Mouse (Mus musculus) hindbrain, embryonic 13.5 days (tissue): Measurements from ENCODE around the gene Nmt1. TPM values are rescaled to one million over a fixed set of nuclear protein-coding genes. Genes with fewer than 3 reads are reported as not detected.

Source experiments
- ATAC-seq: fragments of 200-750 bp; cut with Nextera tagmentation; 2 replicates; pipeline ENCODE4 v1.8.0; 2017; ENCODE audit warnings: moderate TSS enrichment; ENCODE audit not compliant: low FRiP score
- H3K27ac ChIP-seq: fragments of 300-500 bp; sonication (generic); 2 replicates; pipeline ENCODE4 v1.5.1; 2015; ENCODE audit warnings: inconsistent platforms, mild to moderate bottlenecking, moderate library complexity
- H3K27me3 ChIP-seq: fragments of 300-500 bp; sonication (generic); 2 replicates; pipeline ENCODE4 v1.6.1; 2015; ENCODE audit warnings: mild to moderate bottlenecking, inconsistent platforms
- H3K36me3 ChIP-seq: fragments of 300-500 bp; sonication (generic); 2 replicates; pipeline ENCODE4 v1.6.1; 2015; ENCODE audit warnings: mild to moderate bottlenecking, inconsistent platforms
- H3K4me1 ChIP-seq: fragments of 300-500 bp; sonication (generic); replicated peaks from 2 replicates; pipeline ENCODE4 v1.6.1; 2015; ENCODE audit warnings: inconsistent platforms
- H3K4me2 ChIP-seq: fragments of 300-500 bp; sonication (generic); 2 replicates; pipeline ENCODE4 v1.6.1; 2015; ENCODE audit warnings: inconsistent platforms, mild to moderate bottlenecking, moderate library complexity
- H3K4me3 ChIP-seq: fragments of 300-500 bp; sonication (generic); 2 replicates; pipeline ENCODE4 v1.5.1; 2015; ENCODE audit warnings: mild to moderate bottlenecking, inconsistent platforms
- H3K9ac ChIP-seq: fragments of 300-500 bp; sonication (generic); 2 replicates; pipeline ENCODE4 v1.6.1; 2015; ENCODE audit warnings: mild to moderate bottlenecking, inconsistent platforms
- H3K9me3 ChIP-seq: fragments of 300-500 bp; sonication (generic); 2 replicates; pipeline ENCODE4 v1.6.1; 2016; ENCODE audit warnings: inconsistent platforms
- WGBS: fragments of 180-500 bp; shearing (Covaris S2); methylation state at CpG from one replicate; pipeline ENCODE4 v1.1.7; 2015; 5-methylcytosine and 5-hydroxymethylcytosine counted together
- polyA plus RNA-seq: library from polyadenylated mRNA; unstranded; fragments of >200 nt; fragmentation: Nextera tagmentation; extraction: Ambion mirVana; gene quantifications from 2 replicates; pipeline ENCODE4 v1.2.1, GENCODE M21; 2015

Gene Nmt1
- polyA plus RNA-seq, 1 experiment from 2014 or later = 37.8 TPM

- H3K4me2 ChIP-seq = no peak overlapping the region
- no peak overlapping the region for H3K27ac ChIP-seq
- 95% methylated on average over 12 of the region's 12 CpGs for WGBS
- H3K9ac ChIP-seq = no peak overlapping the region
- H3K9me3 ChIP-seq = no peaks in the 10 kb centered on the region
- H3K4me1 ChIP-seq = peaks cover 48% of the 10 kb centered on the region
- H3K4me3 ChIP-seq = no peak overlapping the region
- H3K27me3 ChIP-seq = peaks cover 9% of the 10 kb centered on the region; the same call in 1 of the 2 replicates
- no peak for ATAC-seq
- H3K36me3 ChIP-seq = peaks cover 67% of the 10 kb centered on the region
These were observed 30.8 kb upstream of the Nmt1 start for GRCm38 (mm10) chr11:102996991-102997770.

GRCm38 (mm10) chr11:102998254-102998576 is 29.8 kb upstream of the Nmt1 start:
- WGBS = 89% methylated on average over 7 of the region's 7 CpGs
- Histone ChIP-seq H3K9me3 (no peaks in the 10 kb centered on the region), H3K4me2 (no peak overlapping the region), H3K9ac (no peak overlapping the region), H3K27ac (peak overlapping the region; percentile 66), H3K4me3 (no peak overlapping the region), H3K4me1 (peaks cover 48% of the 10 kb centered on the region), H3K36me3 (peaks cover 67% of the 10 kb centered on the region), H3K27me3 (peaks cover 5% of the 10 kb centered on the region; the same call in 1 of the 2 replicates)
- ATAC-seq = no peak

GRCm38 (mm10) chr11:102998577-102999316 is 29.2 kb upstream of the Nmt1 start:
- no peak overlapping the region for H3K4me3 ChIP-seq
- H3K4me2 ChIP-seq = no peak overlapping the region
- H3K4me1 ChIP-seq = peaks cover 48% of the 10 kb centered on the region
- peaks cover 66% of the 10 kb centered on the region for H3K36me3 ChIP-seq
- 0 out of 2 replicates have a peak overlapping the region, but pooled peaks have one; percentile 19 for H3K9ac ChIP-seq
- WGBS = 63% methylated on average over 14 of the region's 14 CpGs
- no peaks in the 10 kb centered on the region for H3K9me3 ChIP-seq
- H3K27me3 ChIP-seq = peaks cover 5% of the 10 kb centered on the region; the same call in 1 of the 2 replicates
- H3K27ac ChIP-seq = peak overlapping the region; percentile 67
- peak; percentile 64 for ATAC-seq

GRCm38 (mm10) chr11:102999317-102999970 is 28.5 kb upstream of the Nmt1 start:
- H3K9ac ChIP-seq = peak overlapping the region; percentile 19; the same call in 1 of the 2 replicates
- ATAC-seq = no peak
- H3K27ac ChIP-seq = peak overlapping the region; percentile 67
- H3K4me1 ChIP-seq = peaks cover 46% of the 10 kb centered on the region
- H3K36me3 ChIP-seq = peaks cover 59% of the 10 kb centered on the region
- WGBS = 87% methylated on average over 14 of the region's 14 CpGs
- H3K9me3 ChIP-seq = no peaks in the 10 kb centered on the region
- H3K27me3 ChIP-seq = peaks cover 5% of the 10 kb centered on the region; the same call in 1 of the 2 replicates
- no peak overlapping the region for H3K4me3 ChIP-seq
- H3K4me2 ChIP-seq = no peak overlapping the region

- Histone ChIP-seq H3K4me3 (no peak overlapping the region), H3K4me2 (no peak overlapping the region), H3K4me1 (peaks cover 46% of the 10 kb centered on the region), H3K9ac (no peak overlapping the region), H3K9me3 (no peaks in the 10 kb centered on the region), H3K27ac (no peak overlapping the region; the same call in 1 of the 2 replicates), H3K36me3 (peaks cover 52% of the 10 kb centered on the region), H3K27me3 (peaks cover under 1% of the 10 kb centered on the region; the same call in 1 of the 2 replicates)
- 83% methylated on average over 16 of the region's 16 CpGs for WGBS
- no peak for ATAC-seq
These were observed 27.9 kb upstream of the Nmt1 start for GRCm38 (mm10) chr11:103000111-103000510.

- WGBS = 88% methylated on average over 5 of the region's 5 CpGs
- Histone ChIP-seq H3K27me3 (no peaks in the 10 kb centered on the region), H3K9me3 (no peaks in the 10 kb centered on the region), H3K4me3 (no peak overlapping the region), H3K9ac (no peak overlapping the region), H3K27ac (no peak overlapping the region), H3K4me1 (peaks cover 46% of the 10 kb centered on the region), H3K4me2 (no peak overlapping the region), H3K36me3 (peaks cover 43% of the 10 kb centered on the region)
- no peak for ATAC-seq
These were observed 26.9 kb upstream of the Nmt1 start for GRCm38 (mm10) chr11:103001063-103001462.

GRCm38 (mm10) chr11:103003210-103003609 is 24.8 kb upstream of the Nmt1 start:
- Histone ChIP-seq H3K9me3 (no peaks in the 10 kb centered on the region), H3K4me3 (no peak overlapping the region), H3K27me3 (no peaks in the 10 kb centered on the region), H3K9ac (peak overlapping the region; percentile 39; the same call in 1 of the 2 replicates), H3K4me1 (peaks cover 48% of the 10 kb centered on the region), H3K4me2 (no peak overlapping the region), H3K36me3 (peaks cover 27% of the 10 kb centered on the region), H3K27ac (peak overlapping the region; percentile 69)
- no peak for ATAC-seq
- WGBS = 38% methylated on average over 5 of the region's 5 CpGs

GRCm38 (mm10) chr11:103004852-103005251 is 23.1 kb upstream of the Nmt1 start:
- Histone ChIP-seq H3K27me3 (no peaks in the 10 kb centered on the region), H3K4me3 (no peak overlapping the region), H3K36me3 (peaks cover 10% of the 10 kb centered on the region), H3K9ac (no peak overlapping the region), H3K9me3 (no peaks in the 10 kb centered on the region), H3K4me1 (peaks cover 37% of the 10 kb centered on the region), H3K27ac (no peak overlapping the region), H3K4me2 (no peak overlapping the region)
- WGBS = 93% methylated on average over 1 of the region's 1 CpGs
- no peak for ATAC-seq

- WGBS = 90% methylated on average over 11 of the region's 11 CpGs
- Histone ChIP-seq H3K9ac (no peak overlapping the region), H3K4me1 (peaks cover 32% of the 10 kb centered on the region), H3K9me3 (no peaks in the 10 kb centered on the region), H3K27ac (no peak overlapping the region), H3K4me3 (no peak overlapping the region), H3K36me3 (peaks cover 6% of the 10 kb centered on the region), H3K4me2 (no peak overlapping the region), H3K27me3 (no peaks in the 10 kb centered on the region)
- no peak for ATAC-seq
These were observed 22.6 kb upstream of the Nmt1 start for GRCm38 (mm10) chr11:103005254-103005981.

- Histone ChIP-seq H3K9me3 (no peaks in the 10 kb centered on the region), H3K4me1 (peaks cover 22% of the 10 kb centered on the region), H3K27ac (no peak overlapping the region), H3K4me3 (no peak overlapping the region), H3K9ac (no peak overlapping the region), H3K4me2 (no peak overlapping the region), H3K27me3 (no peaks in the 10 kb centered on the region), H3K36me3 (peaks cover 6% of the 10 kb centered on the region)
- WGBS = 94% methylated on average over 7 of the region's 7 CpGs
- no peak for ATAC-seq
These were observed 21.5 kb upstream of the Nmt1 start for GRCm38 (mm10) chr11:103006286-103007000.

GRCm38 (mm10) chr11:103007001-103007340 is 21.0 kb upstream of the Nmt1 start:
- Histone ChIP-seq H3K4me3 (no peak overlapping the region), H3K36me3 (peaks cover 6% of the 10 kb centered on the region), H3K27me3 (no peaks in the 10 kb centered on the region), H3K9me3 (no peaks in the 10 kb centered on the region), H3K4me2 (no peak overlapping the region), H3K9ac (no peak overlapping the region), H3K27ac (no peak overlapping the region), H3K4me1 (peaks cover 22% of the 10 kb centered on the region)
- no peak for ATAC-seq
- WGBS = 90% methylated on average over 6 of the region's 6 CpGs
